In the genomic region with DNA sequence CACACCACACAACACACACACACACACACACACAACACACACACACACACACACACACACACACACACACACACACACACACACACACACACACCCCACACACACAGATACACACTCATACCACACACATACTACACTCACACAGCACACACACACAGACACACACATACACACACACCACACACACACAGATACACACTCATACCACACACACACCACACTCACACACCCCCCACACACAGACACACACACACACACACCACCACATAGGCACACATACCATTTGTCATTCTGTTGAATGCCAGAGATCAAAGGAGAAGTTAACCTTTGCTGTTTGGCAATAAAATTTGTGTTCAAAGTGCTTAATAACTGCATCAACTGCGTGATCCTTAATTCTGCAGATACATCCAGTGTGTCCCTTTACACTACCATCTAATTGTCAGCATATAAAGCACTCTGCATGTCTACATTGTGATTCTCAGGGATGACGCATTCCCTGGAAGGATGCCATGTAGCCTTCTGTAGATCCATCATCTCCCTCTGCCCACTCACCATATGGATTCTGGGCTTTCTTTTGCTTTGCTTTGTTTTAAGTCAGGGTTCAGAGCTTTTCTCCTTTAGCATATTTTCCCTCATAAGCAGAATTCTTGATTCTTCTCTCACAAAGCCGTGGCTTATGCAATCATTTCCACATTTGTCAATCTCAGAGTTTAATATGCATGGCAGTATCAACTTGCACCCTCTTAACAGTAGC, we compare ENCODE assay signal across 8 mouse cellular contexts.
DNase-seq lines count a peak whose midpoint lies in the region; ATAC-seq and TF ChIP-seq lines count a peak whose summit lies in the region.

No protein-coding gene starts in this region.

- H3K27me3 ChIP-seq in hindbrain, postnatal 0 days (ENCODE audit: insufficient read depth, low read length) = no peaks in the 10 kb centered on the region
- no peaks in the 10 kb centered on the region for H3K27me3 ChIP-seq in hindbrain, embryonic 13.5 days

- no peak overlapping the region for H3K9ac ChIP-seq in hindbrain, postnatal 0 days (replicated peaks; ENCODE audit: low read length)
- no peak overlapping the region for H3K9ac ChIP-seq in hindbrain, embryonic 13.5 days

- 46% methylated on average over 3 of the region's 3 CpGs for WGBS in hindbrain, postnatal 0 days
- 64% methylated on average over 3 of the region's 3 CpGs for WGBS in hindbrain, embryonic 13.5 days

- H3K36me3 ChIP-seq in hindbrain, postnatal 0 days (ENCODE audit: insufficient read depth, low read length) = no peaks in the 10 kb centered on the region
- H3K36me3 ChIP-seq in hindbrain, embryonic 13.5 days = no peaks in the 10 kb centered on the region

- 0 out of 2 replicates have a peak, but pooled peaks cover 4% of the 10 kb centered on the region for H3K4me1 ChIP-seq in hindbrain, postnatal 0 days (ENCODE audit: insufficient read depth, low read length)
- H3K4me1 ChIP-seq in hindbrain, embryonic 13.5 days (replicated peaks) = no peaks in the 10 kb centered on the region

- no peaks in the 10 kb centered on the region for H3K9me3 ChIP-seq in hindbrain, postnatal 0 days (ENCODE audit: low read length)
- H3K9me3 ChIP-seq in hindbrain, embryonic 13.5 days = no peaks in the 10 kb centered on the region

- peak overlapping the region; percentile 31 for H3K4me2 ChIP-seq in hindbrain, postnatal 0 days (ENCODE audit: low read depth, low read length)
- H3K4me2 ChIP-seq in hindbrain, embryonic 13.5 days = no peak overlapping the region

- H3K4me3 ChIP-seq in hindbrain, postnatal 0 days (ENCODE audit: low read length) = no peak overlapping the region
- no peak overlapping the region for H3K4me3 ChIP-seq in hindbrain, embryonic 13.5 days

- no peak for TF ChIP-seq CTCF in hindbrain, postnatal 0 days (IDR thresholded peaks at IDR 0.05; ENCODE audit: low read depth)

- ATAC-seq in hindbrain, postnatal 0 days = peak; percentile 63; the same call in 1 of the 2 replicates
- no peak for ATAC-seq in hindbrain, embryonic 13.5 days (ENCODE audit: low FRiP score)

- DNase-seq in hindbrain, postnatal 0 days (ENCODE audit: low spot score) = peak; percentile 40
- DNase-seq in brain, adult 2 months (ENCODE audit: low read depth, low spot score) = peak; percentile 94
- peak; percentile 46 to 66 for DNase-seq in frontal cortex, postnatal 14 days (ENCODE audit: low spot score in 2 of 2)
- DNase-seq in mesoderm, embryonic 11.5 days (ENCODE audit: low read depth, low spot score) = peak; percentile 28
- no peak for DNase-seq in ovary, adult 18-20 months (ENCODE audit: low spot score)
- DNase-seq in ovary, postnatal 10 days (ENCODE audit: low spot score) = no peak
- DNase-seq in thymus, postnatal 0 days (ENCODE audit: low spot score) = no peak

- no peak overlapping the region for H3K27ac ChIP-seq in hindbrain, postnatal 0 days
- no peak overlapping the region for H3K27ac ChIP-seq in hindbrain, embryonic 13.5 days

Comparison
In these comparisons a context has a peak if more than half of its experiments do, and no peak if none do; other contexts are left out.
1. DNase-seq: peak in hindbrain, postnatal 0 days (single experiment), brain, adult 2 months (single experiment), frontal cortex, postnatal 14 days (2 of 2) and mesoderm, embryonic 11.5 days (single experiment); none in ovary, adult 18-20 months (single experiment), ovary, postnatal 10 days (single experiment) and thymus, postnatal 0 days (single experiment).